Mouse (Mus musculus) yolk sac, embryonic 10.5 days (tissue): ENCODE data around the gene Ints11.

Experiments
- DNase-seq: peaks from one replicate; pipeline ENCODE4 v3.0.0-alpha.2; 2017; ENCODE audit warnings: low spot score

Gene Ints11

DNA sequence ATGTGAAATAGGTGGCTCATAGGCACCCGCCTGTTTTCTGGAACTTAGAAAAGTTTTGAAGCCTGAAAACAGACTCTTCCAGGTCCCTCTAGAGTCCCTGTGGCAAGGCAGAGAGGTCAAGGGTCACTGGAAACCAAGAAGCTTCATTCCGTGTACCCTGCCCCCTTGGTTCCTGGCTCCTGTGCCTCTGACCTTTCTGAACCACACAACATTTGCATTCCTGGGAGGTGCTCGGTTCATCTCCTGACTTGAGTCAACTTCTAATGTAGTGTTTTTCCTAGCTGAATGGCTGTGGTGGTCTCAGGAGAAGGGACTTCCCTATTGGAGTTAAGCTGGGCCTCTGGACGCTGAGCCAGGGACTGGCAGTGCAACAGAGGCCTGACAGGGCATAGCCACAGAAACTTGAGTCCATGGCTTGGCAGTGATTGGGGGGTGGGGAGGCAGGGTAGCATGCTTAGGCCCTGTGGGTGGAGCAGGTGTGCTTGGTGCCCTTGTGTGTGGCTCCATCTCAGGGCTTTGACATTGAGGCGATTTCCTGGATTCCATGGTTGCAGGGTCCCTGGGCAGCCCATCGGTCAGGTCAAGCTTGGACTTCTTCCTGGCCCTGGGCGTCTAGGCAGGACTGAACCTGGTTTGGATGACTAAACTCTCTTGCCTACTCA, 20.8 kb upstream of the Ints11 start:
- peak; percentile 80 for DNase-seq

DNA sequence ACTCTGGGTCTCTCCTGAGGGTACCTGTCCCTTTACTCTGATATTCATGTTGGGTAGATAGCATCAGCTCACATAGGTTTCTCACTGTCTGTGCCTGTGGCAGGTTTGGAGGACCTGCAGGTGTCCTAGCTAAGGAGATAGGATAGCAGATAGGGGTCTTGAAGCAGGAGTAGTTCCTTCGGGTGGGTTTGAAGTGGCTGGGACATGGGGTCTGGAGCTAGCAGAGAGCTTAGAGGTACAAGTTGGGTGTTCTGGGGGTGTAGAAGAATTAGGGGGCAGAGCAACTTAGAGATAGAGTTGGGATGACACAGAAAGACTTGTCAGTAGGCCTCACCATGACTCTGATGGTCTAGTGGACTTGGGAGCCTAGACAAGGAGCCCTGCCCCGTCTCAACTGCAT, 20.0 kb upstream of the Ints11 start:
- no peak for DNase-seq

DNA sequence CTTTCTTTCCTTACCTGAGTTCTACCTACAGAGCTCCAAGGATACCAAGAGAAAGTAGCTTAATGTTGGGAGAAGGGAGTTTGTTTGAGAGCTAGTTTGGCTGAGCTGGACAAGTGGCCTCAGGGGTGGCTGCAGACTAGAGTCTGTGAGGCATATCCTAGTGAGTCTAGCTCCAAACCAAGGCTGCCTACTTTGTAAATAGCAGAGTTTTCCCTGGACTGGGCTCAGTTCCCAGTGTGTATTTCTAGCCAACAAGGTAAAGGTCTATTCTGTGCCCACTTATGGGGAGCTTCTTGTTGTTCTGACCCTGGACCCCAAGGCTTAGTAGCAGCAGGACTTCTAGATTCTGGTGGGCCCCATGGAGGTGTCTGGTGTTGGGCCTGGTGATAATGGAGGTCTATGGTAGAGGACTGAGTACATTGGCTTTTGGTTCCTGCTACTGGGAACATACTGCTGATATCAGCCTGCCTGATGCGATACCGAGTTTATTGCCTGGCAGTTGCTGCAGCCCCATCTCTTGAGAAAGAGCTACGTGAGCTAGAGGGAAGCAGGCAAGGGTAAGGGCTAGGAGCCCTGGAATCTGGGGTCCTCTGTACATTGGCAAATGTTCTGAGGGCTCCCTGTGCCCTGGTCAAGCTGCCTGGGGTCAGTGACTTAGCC, 19.4 kb upstream of the Ints11 start:
- no peak for DNase-seq

DNA sequence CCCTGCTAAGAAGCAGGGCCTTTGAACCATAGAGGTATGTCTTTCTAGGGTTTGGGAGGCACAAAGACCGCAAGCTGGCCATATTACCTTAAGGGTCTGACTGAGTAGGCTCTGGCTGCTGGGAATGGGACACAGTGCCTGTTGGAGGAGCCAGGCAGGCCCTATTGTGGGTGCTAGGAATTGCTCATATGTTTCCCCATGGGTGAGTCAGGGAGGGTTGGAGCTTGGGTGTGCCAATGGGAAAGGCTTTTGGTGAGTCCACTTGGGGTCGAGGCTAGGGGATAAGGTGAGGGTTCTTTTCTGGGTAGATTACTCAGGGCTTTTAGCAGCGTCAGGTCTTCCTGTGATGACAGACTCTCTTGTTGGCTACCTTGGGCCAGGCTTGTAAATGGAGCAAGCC, 18.0 kb upstream of the Ints11 start:
- no peak for DNase-seq

DNA sequence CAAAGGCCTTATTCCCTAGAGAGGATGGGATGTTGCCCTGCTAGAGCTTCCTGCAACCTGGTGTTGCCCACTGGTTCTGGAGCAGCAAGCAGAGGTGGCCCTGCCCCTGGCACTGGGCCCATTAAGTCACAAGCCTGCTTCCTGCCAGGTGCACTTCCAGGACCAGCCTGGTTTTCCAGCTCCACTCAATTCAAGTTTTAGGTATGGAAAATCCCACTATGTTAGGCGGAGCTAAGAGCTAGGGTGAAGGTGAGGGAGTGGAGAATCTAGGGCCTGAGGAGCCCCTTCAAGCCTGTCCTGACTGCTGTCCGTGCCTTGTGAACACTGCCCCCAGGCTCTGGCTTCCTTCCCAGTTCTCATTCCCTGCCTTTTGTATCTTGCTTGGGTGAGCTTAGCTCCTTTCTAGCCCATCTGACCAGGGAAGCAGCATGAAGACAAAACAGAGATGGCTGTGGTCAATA, 17.4 kb upstream of the Ints11 start:
- no peak for DNase-seq

DNA sequence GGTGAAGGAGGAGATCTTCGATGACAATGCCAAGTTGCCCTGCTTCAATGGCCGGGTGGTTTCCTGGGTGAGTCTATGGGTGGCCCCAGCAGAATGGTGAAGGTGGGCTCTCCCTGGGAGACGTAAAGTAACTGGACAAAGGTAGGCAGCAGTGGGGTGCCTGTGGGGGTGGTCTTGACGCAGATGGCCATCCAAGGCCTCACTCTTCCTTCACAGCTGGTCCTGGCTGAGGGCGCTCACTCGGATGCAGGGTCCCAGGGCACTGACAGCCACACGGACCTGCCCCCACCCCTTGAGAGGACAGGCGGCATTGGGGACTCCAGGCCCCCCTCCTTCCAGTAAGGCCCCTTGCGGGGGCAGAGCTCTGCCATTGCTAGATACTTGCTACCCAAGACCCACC, 15.9 kb upstream of the Ints11 start:
- DNase-seq: no peak

DNA sequence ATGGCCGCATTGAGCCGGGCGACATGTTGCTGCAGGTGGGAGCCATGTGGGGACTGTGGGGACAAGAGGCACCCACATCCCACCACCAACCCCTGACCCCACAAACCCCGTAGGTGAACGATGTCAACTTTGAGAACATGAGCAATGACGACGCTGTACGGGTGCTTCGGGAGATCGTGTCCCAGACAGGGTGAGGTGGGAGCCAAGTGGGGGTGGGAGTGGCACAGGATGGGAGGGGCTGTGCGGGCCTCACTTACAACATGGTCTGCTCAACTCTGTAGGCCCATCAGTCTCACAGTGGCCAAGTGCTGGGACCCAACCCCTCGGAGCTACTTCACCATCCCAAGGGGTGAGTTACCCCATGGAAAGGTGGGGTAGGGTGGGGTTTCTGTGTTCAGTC, 14.4 kb upstream of the Ints11 start:
- DNase-seq: no peak

DNA sequence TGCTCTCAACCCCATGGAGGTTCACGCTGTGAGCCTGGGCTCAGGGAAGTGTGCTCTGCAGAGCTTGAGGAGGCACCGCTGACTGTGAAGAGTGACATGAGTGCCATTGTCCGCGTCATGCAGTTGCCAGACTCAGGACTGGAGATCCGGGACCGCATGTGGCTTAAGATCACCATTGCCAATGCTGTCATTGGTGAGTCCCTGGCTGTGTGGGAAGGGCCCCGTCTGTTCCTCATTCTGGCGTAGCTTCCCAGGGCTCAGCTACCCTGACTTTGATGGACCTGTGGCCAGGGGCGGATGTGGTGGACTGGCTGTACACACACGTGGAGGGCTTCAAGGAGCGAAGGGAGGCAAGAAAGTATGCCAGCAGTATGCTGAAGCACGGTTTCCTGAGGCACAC, 13.3 kb upstream of the Ints11 start:
- DNase-seq: no peak

DNA sequence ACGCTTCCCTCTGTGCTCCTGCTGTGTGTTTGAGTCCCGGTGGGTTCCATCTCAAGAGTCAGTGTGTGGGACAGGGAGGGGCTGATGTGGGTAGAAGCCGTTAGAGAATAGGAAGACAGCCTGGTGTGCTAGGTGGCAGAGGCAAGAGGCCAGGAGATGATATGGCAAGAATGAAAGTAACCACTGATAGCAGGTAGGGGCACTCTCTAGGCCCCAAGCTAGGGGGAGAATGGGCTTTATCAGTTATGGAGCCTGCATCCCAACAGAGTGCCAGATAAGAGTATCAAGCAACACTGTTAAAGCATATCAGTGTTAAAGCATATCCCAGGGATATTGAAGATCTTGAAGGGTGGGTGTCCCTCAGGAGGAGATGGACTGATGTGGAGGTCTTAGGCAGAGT, 12.5 kb upstream of the Ints11 start:
- no peak for DNase-seq

DNA sequence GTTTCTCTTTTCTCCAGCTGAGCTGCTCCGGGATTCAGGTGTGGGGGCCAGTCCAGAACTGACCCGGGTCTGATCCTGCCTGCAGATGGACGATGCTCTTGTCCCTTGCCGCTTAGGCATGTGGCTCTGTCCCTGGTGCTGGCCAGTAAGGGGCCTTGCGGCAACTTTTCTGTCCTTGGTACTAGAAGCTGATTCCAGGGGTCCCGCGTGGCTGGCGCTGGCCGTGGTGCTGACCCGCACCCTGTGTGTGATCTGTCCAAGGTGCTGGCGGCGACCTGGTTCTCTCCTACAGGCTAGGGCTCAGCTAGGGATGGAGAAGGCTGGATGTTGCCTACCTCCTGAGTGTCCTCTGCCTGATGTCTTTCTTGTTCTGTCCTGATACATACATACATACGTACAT, 10.0 kb upstream of the Ints11 start:
- DNase-seq: peak; percentile 74

DNA sequence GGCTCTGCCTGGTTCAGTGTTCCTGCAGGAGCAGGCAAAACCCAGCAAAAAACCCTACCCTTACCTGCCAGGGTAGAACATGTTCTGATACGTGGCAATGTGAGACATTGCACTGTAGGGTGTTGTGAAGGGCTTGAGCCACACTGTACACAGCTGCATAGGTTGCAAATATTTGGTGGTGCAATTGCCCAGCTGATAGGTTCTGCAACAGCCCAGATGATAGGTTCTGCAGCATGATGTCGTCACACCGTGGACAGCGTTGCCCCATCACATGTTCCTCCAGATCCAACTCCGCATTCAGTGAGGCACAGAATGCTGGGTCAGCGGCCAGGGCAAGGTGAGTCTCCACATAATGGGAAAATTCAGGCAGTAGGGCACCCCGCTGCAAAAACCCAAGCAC, 7.6 kb upstream of the Ints11 start:
- DNase-seq: no peak

DNA sequence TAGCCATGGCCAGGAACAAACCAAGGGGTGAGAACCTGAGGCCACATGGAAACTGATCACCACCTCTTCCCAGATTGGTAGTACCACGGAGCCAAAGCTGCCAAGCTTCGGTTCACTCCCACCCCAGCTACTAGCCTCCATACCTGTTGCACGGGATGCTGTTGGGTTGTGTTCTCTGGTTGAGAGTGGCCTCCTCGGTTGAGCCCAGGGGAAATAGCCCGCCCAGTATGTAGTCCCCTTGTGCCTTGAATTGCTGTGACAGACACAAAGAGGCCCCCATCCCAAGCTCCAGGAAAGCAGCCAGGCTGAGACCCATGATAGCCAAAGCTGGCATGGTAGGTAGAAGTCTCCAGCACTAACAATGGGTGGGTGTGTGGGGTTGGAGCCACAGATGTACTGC, 6.3 kb upstream of the Ints11 start, which contains the start of gene Tas1r3:
Gene Tas1r3 (minus strand): TSS at position 362 of the 400 bp plus-strand sequence.
- no peak for DNase-seq

DNA sequence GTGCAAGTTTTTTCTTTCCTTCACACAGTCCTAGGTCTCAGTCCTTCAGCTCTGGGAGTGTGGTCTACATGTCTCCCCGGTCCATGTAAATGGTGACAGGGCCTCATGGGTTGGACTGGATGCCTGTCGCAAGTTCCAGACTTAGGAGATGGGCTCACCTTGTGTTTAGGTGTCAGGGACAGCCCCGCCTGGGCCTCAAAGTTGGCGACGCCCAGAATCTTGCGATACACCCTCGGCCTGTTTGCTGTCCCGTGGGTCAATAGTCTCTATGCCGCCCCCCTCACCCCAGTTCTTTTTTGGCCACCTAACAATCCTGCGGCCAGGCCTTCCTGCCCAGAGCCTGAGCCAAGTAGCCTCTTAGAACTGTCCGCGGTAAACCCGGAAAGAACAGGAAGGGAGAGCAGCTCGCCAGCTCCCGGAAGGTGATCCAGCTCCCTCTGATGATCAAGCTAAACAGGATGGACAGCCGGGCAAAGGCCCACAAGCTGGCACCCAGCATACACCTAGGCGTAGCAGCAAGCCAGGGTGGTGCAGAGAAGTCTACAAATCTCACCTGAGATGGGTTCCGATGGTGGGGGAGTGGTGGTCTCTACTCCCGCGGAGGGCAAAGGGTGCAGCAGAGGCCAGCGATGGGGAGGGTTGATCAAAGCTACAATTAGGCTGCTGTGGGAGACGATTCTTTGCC, 590 bp upstream of the Ints11 start:
- DNase-seq: no peak

DNA sequence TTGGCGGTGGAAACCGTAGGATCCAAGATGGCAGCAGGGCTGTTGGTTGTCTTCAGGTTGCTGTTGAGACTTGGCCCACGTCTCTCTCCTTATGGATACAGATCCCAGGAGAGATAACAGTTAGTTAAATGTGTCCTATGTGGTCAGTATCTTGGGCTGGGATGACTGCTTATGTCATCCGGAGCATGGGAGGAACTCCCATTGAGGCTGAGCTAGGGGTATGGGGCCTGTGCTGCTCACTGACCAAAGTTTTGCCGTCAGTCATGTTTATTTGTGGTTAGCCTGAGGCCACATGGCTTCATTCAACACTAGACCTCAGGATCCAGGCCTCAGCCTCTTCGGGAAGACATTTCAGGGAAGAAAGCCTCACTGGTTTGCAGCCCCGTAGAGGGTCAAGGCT, 2.1 kb downstream of the Ints11 start:
- no peak for DNase-seq

DNA sequence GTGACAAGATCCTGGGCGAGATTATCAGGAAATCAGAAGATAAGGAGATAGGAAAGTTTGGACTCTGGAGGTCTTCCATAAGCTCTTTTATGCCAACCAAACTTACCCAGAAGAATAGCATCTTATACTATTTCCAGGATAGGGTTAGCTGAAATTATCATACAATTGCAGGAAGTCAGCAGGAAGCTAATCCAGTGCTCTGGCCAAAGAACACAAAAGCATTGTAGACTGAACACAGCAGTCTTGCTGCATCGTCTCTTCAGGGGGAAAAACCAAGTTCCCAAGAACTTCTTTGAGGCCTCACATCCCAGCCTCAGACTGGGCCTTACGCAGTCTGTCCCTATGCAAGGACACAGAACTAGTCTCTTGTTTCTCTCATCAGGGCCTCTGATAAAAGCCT, 14.2 kb downstream of the Ints11 start:
- no peak for DNase-seq

DNA sequence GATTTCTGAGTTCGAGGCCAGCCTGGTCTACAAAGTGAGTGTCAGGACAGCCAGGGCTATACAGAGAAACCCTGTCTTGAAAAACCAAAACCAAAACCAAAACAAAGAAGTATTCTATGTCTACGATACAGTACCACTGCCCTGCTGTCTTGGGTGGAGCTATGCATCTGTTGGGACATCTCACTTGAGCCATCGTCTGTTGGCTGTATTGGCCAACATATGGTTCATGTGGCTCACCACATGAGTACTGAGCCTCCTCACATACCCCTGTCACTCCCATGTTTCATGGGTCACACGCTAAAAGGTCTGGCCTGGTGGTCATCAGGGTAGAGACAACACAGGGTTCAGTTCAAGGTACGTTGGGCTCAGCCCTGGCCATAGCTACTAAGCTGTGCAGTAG, 17.0 kb downstream of the Ints11 start:
- no peak for DNase-seq

DNA sequence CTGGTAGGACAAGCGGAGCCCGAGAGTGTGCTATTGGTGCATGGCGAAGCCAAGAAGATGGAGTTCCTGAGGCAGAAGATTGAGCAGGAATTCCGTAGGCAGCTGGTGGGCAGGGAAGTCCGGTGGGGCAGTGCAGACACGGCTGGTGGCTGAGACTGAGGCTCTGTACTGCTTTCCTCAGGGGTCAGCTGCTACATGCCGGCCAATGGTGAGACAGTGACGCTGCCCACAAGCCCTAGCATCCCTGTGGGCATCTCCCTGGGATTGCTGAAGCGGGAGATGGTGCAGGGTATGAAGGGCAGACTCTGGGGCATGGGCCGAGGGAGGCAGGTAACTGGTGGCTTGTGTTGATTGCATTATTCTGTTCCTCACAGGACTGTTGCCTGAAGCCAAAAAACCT, 18.3 kb downstream of the Ints11 start:
- DNase-seq: no peak

DNA sequence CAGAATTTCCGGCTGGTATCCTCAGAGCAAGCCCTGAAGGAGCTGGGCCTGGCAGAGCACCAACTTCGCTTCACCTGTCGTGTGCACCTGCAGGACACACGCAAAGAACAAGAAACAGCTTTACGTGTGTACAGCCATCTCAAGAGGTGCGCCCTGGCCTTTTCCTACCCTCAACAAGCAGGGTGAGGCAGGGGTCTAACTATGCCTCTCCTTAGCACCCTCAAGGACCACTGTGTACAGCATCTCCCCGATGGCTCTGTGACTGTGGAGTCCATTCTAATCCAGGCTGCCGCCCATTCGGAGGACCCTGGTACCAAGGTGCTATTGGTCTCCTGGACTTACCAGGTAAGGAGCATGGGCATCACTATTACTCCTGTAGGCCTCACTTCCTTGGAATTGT, 18.8 kb downstream of the Ints11 start:
- DNase-seq: no peak

DNA sequence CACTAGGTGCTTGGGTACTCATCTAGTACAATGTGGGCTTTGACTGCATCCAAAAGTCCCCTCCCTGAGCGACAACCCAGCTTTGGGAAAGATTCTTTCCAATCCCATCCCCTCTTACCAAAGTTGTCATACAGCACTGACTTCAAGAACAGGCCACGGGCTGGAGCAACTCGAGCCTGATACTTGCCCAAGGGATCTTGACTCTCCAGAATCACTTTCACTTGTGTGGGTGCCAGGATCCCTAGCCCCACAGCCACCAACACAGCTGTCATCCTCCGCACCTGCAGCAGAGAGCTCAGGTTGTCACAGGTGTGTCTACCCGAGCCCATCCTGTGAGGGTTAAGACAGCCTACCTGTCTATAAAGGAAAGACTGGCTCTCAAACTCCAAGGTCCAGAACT, 20.0 kb downstream of the Ints11 start:
- no peak for DNase-seq

DNA sequence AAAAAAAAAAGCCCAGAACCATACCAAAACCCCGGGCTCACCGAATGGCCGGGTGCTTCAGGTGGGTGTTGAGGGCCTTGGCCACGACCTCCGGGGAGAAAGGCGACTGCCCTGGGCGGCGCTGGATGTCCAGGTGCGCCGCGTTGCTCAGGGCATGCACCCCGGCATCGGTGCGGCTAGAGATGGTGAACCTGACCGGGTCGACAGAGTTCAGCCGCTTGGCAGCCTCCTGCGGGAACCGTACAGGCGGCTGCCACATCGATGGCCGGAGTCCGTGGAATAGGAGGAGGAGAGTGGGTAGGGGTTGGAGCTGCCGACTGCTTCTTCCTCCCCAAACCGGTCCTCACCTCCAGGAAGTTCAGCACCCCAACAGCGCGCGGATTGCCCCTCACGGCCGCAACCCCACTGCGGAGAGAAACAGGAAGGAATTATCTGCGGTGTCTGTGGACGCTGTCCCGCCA, 21.7 kb downstream of the Ints11 start:
- peak; percentile 8 for DNase-seq

DNA sequence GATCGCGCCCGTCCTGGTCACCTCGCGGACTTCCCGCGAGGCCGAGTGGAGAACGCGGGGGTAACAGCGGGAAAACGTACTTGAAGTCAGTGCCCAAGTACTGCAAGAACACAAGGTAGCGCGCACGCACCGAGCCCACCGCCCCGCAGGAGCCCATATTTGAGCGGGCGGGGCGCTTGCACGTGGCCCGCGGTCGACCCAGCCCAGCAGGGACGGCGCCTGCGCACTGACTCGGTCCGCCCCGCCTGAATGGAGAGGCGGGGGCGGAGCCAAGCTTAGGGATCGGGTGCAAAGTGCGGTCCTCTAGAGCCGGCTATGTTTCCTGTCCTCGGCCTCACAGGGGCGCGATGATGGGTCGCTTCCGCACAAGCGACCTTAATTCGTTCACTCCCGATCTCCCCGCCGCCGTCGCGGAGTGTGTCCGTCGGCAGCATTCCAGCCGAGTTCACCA, 22.2 kb downstream of the Ints11 start, which contains the start of the genes Pusl1 and Acap3:
Gene Pusl1 (minus strand): TSS at position 231 of the 451 bp plus-strand sequence.
Gene Acap3 (plus strand): TSS at position 272 of the 451 bp plus-strand sequence.
- peak; percentile 95 for DNase-seq

DNA sequence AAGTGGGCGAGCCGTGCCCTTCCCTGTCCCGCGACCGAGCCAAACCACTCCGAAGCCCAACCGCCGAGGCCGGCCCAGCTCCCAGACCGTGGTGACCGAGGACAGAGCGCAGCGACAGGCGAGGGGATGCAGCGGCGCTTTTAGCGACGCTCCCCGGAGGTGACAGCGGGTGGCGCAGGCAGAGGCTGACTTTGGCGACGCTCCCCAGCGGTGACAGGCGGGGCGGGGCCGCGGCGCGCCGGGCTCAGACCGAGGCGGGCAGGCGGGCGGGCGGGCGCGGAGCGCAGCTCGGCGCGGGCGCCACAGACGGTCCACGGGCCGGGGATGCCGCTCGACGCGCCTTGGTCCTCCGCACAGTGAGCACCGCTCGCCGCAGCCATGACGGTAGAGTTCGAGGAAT, 22.7 kb downstream of the Ints11 start:
- DNase-seq: peak; percentile 89
